Mouse (Mus musculus) heart, adult 18-20 months (tissue): ENCODE results near the gene Rgs6. TPM values are rescaled to one million over a fixed set of nuclear protein-coding genes. Genes with fewer than 3 reads are reported as not detected.

Experiments
- DNase-seq, 2 experiments: peaks; one replicate each; pipeline ENCODE4 v3.0.0; 2021 to 2022; ENCODE audit warnings: mixed read lengths in 1 of 2
- total RNA-seq, 2 experiments: library from RNA; stranded (reverse); gene quantifications; 2 replicates each; pipeline ENCODE4 v1.2.3; 2021

Gene Rgs6
- total RNA-seq, 2 experiments from 2014 or later: 8.8 to 11.5 TPM

DNA sequence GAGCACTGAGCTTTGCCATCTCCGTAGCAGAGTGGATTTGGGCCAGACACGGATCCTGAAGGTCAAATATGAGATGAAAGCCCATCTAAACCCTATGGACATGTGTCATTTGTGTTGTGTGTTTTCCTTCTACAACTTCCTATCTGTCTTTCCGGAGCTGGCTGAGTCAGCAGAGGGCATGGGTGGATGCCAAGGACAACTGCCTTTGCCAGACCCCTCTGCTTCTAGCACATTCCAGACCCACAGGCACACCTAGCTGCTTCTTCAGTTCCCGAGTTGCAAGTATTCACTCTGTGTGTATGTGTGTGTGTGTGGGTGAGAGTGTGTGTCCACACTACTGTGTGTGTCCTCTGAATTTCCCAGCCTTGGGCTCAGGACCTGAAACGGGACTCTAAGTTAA, 547.9 kb downstream of the Rgs6 start:
- DNase-seq: peak; percentile 25 to 39

DNA sequence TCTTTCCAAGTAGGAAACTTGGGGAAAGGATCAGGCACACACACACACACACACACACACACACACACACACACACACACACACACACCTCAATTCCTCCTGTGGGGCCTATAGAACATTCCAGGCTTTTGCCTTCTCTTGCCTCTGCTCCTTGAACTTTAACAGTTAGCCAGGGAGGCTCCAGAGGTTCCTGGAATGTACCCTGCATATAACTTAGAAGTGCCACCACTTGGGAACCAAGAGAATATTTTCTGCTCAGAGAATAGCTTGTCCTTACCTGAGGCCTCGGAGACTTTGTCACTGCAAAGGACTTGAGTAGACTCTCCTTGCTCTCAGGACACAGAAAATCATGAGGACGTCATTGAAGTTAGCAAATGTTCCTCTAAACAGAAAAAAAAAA, 548.4 kb downstream of the Rgs6 start:
- DNase-seq: no peak

DNA sequence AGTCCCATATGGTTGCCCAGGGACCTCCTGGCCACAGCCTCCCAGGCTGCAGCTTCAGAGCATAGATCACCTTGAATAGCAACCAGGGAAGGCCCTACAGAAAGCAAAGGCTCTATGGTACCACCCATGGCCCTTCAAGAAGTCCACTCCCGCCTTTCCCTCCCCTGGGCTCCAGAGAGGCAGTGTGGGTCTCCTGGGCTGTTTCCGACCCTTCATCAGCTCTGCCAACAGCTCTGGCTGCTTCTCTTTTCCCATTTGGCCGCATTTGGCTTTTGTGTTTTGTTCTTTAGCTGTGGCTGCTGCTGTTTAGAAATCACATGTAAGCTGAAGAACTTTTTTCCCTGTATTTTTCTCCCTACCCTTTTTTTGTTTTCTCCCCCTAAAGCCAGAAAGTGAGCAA, 548.9 kb downstream of the Rgs6 start:
- no peak for DNase-seq

DNA sequence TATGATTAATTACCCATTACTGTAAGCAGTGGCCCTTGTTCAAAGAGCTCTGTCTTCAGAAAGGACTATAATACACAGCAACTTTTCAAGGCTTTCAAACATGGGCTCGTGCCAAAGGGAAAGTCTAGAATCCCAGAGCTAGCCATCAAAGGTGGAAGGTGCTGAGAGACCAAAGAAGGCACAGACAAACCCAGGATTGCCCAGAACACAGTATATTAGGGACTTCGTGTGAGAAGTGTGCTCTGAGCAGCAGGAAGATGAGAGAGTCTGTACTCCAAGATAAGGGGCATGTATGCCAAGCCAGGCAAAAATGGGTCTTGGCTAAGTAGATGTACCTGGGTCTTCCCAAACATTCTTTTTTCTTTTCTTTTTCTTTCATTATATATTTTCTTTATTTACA, 553.1 kb downstream of the Rgs6 start:
- no peak for DNase-seq

DNA sequence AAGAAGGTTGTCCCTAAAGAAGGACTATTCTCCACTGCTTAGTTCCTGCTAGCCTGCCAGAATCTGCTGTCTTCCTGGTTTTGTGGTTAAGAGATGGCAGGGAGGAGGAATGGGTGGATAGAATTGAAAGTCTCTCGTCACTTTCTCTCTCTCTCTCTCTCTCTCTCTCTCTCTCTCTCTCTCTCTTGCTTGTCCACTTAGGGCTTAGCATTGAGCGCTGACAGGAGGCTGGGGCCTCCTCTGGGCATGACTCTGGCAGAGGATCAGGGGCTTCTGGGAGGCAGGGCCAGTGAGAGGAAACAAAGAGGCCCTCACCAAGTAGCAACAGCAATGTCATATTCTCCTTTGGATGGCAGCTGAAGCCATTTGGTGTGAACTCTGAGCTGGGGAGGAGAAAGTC, 554.4 kb downstream of the Rgs6 start:
- DNase-seq: no peak

DNA sequence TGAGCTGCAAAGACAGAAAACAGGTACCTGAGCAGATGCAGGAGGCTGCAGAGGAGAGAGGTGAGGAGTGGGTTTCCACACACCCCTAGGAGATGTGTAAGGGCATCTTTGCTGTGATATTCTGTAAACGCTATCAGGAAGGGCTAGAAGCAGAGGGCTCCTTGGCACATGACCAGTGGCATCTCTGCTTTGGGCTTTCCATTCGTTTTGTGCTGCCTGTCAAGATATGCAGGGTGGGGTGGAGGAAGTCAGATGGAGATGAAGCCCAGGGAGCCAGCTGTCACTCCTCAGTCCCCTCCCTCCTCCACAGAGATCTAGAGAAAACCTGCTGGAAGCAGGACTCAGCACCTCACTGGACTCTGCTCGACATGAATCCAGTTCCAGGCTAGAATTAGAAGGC, 555.0 kb downstream of the Rgs6 start:
- no peak for DNase-seq

DNA sequence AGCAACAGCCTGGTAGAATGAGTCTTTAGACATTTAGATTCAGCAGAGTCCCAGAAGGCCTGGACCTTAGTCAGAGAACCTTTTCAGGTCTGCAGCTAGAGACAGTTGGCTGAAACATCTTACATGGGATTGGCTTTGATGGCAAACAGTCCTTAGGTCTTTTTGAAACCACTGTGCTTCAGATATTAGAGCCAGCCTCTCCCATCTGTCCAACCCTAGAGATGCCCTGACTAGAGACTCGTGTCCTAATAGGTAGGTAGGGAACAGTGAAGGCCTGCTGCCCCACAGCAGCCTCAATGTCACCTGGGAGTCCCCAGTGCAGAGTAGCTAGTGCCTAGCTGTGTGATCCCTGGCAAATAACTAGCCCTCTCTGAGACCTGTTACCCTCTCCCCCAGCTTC, 555.5 kb downstream of the Rgs6 start:
- no peak for DNase-seq

DNA sequence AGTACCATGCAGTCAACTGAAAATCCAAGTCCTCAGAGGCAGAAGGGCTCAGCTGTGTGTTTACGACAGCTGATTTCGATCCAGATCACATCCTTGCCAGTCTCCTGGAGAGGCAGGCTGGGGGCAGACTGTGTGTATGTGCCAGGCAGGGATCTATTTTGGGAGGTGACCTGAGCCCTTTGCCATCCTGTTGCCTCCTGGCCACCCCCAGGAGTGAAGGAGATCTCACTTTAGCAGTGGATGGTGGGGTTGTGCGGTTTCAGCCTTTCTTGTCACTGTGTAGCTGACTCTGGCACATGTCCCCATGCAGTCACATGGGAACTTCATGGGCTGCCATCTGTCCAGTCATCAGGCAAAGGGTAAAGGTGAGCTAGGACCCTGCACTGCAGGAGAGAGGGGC, 557.0 kb downstream of the Rgs6 start:
- peak; percentile 48 to 70 for DNase-seq

DNA sequence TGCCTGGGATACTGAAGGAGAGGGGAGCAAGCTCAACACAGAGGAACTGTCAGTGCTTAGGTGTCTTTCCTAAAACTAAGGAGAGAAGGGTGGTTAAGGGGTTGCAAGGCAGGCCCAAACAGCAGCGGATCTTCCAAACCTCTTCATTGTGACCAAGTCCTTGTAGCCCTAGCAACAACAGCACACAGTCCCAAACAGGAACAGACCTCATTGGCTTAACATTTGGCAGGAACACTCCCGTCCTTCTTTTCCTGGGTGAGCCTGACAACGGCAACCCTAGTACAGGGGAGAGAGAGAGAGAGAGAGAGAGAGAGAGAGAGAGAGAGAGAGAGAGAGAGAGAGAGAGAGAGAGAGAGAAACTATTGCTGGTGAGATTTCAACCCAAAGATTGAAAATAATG, 557.8 kb downstream of the Rgs6 start:
- peak in 1 of 2 experiments; percentile 71 for DNase-seq

DNA sequence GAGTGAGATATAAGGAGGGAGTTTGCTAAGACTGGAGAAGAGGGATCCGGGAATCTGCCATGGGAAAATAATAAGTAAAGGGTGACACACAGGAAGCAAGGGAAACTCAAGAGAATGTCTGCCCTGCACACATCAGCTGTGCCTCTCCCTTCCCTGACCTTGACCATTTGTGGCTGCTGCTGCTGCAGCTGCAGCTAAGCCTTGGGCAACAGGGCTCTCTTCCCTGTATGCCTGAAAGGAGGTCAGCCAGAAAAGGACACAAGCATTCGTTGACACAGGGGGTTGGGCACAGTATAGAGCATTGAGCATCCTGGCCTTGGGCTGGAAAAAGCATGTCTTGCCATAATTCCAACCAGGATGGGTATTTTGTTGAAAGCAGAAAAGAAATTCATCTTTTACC, 558.8 kb downstream of the Rgs6 start:
- no peak for DNase-seq

DNA sequence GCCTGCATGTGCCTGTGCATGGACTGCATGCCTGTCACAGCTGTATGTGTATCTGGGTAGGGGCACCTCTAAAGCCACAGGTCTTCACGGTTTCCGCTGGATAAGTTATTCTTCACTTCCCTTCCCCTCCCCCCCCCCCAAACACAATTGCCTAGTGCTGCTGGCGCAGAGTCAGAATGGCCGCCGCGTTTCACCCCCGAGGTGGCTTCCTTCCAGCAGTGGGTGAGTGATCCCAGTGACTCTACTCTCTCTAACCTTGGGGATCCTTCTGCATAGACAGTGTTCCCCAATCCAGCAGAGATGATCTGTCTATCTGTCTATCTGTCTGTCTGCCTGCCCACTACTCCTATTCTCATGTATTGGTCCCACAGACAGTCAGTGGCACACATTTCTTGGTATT, 561.9 kb downstream of the Rgs6 start:
- no peak for DNase-seq

DNA sequence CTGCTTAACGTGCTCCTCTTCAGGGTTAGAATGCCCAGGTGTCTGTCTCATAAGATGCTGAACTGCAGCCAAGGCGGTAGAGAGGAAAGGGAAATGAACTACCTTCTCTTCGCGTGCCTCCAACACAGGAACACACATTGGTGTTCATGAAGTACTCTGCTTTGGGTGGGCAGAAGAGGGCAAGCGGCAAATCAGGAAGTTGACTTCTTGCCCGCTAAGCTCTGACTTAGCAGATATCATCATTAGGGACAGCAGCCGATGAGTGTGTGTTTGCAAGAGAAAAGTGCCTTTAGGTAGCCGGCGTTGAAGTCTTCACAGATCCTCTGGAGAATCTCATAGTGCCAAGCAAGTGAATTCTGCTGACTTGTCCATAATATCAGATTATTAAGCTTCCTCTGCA, 562.7 kb downstream of the Rgs6 start:
- DNase-seq: no peak

DNA sequence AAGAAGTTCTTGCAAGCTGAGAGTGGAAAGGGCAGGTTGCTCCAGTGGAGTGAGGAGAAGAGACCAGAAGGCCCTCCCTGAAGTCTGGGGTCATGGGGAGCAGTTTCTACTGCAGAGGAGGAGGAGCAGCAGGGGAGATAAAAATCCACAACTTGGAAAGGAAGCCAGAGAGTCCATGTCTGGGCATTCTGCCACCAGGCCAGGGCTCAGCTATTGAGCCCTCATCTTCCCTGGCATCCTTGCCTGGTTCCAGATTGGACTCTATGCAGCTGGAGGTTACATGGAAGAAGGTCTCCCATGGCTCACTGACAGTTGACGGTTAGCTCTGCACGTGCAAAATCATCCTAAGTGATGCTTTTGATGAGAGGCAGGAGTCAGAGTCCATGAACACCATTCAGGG, 563.4 kb downstream of the Rgs6 start:
- no peak for DNase-seq

DNA sequence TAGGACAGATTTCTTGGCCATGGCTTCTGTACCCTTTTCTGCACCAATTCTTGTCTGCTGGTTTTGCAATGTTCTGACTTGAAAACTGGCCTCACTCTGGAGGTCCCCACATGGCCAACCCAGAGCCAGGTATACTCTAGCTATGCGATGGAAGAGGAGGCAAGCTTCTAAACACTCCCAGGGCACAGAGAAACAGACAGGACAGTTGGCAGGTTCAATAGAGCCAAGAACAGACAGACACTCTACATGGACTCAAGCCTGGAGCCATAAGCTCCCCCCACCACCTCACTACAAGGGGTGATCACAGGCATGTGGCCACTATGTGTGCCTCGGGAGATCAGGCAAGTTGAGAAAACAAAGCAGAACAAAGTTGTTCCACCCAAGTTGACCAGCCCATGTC, 572.1 kb downstream of the Rgs6 start:
- DNase-seq: no peak

DNA sequence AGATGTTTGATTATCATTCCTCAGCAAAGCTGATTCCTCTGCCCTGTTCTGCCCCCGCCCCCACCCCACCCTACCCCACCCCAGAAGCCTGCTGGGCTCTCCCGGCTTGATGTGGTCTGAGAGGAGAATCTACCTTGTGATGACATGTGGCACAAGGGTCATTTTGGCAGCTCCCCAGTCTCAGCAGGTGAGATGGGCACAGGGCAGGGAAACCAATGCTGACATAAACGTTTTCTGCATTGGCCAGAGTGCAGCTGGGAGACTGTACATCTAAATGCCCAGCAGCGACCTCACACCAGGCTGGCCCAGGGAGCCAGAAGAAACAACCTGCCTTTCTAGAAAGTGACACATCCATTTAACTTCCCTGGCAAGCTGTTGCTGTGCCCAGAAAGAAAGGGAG, 572.6 kb downstream of the Rgs6 start:
- no peak for DNase-seq

DNA sequence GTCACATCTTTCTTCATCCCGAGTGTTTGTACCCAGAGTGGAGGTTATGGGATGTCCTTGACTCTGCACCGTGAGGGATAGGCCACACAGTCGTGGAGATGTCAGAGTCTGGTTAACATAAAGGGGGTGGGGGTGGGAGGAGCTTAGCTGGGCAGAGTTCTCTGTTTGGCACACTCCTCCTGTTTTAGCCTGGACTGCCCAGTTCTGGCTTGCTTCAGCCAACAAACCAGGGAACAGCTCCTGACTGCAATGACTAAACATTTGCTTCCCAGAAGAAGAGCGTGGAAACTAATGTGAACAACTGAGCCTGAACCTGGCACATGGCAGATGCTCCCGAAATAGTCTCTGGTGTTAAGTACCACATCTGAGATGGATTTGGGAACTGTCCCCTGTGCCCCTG, 575.6 kb downstream of the Rgs6 start:
- DNase-seq: peak in 1 of 2 experiments; percentile 31

DNA sequence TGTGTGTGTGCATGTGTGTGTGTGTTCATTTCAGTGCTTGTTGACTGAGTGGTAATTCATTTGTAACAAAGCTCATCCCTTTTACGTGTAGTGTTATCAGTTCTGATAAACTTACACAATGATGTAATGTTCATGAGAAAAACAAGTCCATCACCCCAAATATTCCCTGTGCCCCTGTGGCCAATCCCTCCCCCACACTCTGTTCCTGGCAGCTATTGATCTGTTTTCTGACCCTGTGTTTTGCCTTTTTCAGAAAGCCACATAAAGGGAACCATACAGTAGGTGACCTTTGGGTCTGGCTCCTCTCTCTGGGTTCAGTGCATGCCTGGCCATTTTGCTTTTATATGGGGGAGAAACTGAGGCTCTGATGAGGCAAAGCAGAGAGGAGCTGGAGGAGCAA, 577.0 kb downstream of the Rgs6 start:
- DNase-seq: no peak

DNA sequence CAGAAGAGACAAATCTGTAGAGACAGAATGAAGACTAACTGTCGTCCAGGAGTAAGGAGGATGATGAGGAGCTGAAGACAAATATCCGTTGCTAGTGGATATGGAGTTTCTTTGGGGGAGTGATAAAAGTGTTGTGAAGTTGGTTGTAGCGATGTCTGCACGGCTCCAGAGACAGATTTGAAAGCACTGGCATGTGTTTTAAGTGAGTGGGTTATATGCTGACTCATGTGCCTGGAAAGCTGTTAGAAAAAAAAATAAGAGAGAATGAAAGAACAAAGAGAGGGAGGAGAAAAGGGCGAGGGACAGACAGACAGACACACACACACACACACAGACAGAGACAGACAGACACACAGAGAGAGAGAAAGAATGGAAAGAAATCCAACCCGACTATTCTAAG, 580.2 kb downstream of the Rgs6 start:
- no peak for DNase-seq

DNA sequence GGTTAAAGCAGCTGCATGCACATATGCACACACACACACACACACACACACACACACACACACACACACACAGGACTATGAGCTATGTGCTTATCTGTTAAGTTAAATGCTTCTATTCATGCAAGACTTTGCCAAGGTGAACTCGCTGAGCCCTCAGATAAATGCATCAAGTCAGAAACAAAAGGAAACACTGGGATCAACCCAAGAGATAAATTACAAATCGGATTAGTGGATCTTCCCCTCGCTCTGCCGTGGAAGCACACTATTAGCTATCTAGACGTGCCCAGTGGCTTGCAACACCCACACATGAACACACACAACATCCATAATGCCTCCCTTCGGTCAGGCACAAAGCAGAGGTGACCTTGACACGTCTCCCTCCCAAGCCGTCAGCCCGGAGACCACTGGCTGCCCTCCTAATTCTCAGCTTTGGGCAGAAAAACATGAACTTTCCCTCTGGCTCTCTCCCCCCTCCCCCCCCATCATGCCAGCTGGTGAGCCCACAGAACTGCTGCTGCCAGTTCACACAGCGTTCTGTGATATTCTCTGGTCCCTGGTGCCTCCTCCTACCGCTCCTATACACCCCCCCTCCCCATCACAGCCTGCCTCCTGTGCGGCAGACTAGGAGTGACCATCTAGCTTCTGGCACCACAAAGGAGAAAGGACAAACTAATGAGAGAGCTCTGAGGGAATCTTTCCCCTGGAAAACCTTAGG, 581.6 kb downstream of the Rgs6 start:
- no peak for DNase-seq

DNA sequence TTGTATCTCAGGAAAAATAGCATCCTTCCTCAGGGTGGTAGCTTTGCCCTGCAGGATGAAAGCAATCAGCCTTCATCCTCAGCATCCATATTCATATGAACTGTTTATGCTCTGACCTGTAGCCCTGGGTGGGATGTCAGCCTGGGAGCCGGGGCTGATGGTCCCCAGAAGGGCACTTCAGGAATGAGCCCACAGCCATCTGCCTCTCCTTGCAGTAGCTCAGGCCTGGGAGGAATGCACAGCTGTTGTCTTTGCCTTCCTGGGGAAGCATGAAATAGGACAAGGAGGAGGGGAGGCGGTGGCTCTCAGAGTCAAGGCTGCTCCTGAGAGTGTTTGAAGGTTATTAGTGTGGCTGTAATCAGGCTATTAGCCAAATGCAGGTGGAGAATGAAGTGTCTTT, 590.7 kb downstream of the Rgs6 start:
- no peak for DNase-seq

DNA sequence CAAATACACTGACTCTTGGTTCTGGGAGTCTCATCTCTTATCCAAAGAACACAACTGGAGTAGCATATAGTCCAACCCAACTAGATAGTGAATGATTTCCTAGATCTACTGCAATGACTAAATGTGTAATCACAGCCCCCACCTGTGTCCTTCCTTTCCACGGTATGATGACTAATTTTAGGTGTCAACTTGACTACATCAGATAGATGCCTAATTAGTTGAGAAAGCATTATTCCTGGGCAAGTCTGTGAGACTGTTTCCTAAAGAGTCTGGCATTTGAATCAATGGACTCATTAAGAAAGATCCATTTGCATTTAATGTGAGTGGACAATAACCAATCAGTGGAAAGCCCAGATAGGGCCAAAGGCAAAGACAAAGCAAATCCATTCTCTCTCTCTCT, 591.8 kb downstream of the Rgs6 start:
- no peak for DNase-seq

DNA sequence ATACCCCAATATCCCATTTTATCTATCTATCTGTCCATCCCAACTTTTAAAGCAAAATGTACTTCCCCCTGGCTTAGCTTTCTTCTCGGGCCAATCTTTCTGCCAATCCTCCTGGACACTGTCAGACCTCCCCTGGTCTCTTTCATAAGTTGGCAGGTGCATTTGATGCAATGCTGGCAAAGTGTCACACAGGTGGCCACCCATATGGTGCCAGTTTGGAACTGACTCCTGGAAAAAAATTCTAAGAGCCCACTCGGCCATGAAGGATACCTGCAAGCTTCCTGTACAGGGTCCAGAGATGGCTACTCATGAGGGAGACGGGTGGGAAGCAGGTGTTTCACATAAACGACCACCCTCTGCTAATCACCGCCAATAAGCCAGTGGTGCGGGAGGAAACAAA, 592.5 kb downstream of the Rgs6 start:
- DNase-seq: no peak

DNA sequence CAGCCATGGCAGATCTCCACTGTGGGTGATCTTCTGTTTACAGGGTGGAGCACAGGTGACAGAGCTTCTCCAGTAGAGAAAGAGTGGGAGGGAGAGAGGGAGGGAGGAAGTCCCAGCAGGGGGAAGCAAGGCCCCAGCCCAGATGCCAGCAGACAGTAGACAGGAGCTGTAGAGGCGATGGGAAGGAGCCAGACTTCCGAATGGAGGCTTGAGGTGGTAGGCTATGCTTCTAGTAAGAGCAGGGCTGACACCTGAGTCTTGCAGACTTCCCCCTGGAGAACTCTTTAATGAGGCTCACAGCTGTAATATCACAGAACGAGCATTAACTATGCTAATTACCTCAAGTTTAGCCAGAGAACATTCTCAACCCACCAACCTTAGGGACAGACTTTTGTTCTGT, 613.6 kb downstream of the Rgs6 start:
- DNase-seq: no peak

DNA sequence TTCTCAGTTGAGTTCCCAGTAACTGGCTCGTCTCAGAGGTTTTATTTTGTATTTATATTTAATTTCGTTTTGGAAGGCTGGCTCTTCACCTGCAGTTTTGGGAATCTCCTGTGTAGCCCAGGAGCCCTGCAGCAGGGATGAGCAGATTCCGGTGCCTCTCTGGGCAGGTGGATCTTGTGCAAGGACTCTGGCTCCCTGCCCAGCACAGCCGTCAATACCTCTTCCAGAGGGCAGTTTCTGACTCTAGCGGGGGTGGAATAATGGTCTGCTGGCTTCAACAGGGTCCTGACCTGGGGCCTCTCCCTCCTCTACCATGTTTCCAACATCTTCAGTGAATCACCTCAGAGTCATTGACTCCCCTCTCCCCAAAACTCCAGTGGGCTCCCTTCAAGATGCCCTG, 616.3 kb downstream of the Rgs6 start:
- DNase-seq: no peak

DNA sequence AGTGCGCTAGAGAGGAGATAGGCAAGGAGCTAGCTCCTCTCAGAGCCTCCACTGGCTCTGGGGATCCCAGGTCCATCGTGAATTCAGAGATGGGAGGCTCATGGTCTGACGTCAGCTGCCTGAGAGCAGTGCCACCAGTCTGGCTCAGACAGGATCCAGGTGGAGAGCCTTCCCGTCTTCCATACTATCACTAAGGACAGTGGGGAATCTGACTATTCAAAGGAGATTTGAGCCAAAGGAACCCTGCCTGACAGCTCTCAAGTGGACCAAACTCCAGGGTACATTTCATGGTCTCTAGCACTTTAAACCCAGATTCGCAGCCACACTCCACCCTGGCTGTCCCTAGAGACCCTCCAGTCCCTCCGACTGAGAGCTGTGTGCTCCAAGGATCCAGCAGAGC, 618.8 kb downstream of the Rgs6 start:
- no peak for DNase-seq
